Mouse (Mus musculus) heart, embryonic 14.5 days (tissue): ENCODE results near the gene Syne3. TPM values are rescaled to one million over a fixed set of nuclear protein-coding genes. Genes with fewer than 3 reads are reported as not detected.

Source experiments
- ATAC-seq: fragments of 200-750 bp; cut with Nextera tagmentation; 2 replicates; pipeline ENCODE4 v1.8.0; 2017; ENCODE audit warnings: low read depth, moderate TSS enrichment; ENCODE audit not compliant: insufficient number of reproducible peaks, insufficient read depth, low FRiP score
- H3K27ac ChIP-seq, 2 experiments: fragments of 200-500 bp in 1 of 2; fragments of 300-500 bp in 1 of 2; sonication (generic) in 1 of 2; replicated peaks in 1 of 2; 2 replicates each; pipeline ENCODE4 v1.5.1; 2012 to 2014; ENCODE audit warnings: low read depth in 2 of 2, low read length in 2 of 2, control low read depth in 1 of 2, mild to moderate bottlenecking in 1 of 2, mixed read lengths in 1 of 2; ENCODE audit not compliant: control insufficient read depth in 1 of 2, insufficient read depth in 1 of 2
- H3K27me3 ChIP-seq: fragments of 300-500 bp; sonication (generic); 2 replicates; pipeline ENCODE4 v1.6.1; 2014; ENCODE audit warnings: mild to moderate bottlenecking, low read length, control low read depth; ENCODE audit not compliant: control insufficient read depth, insufficient read depth
- H3K36me3 ChIP-seq: fragments of 300-500 bp; sonication (generic); 2 replicates; pipeline ENCODE4 v1.6.1; 2014; ENCODE audit warnings: mild to moderate bottlenecking, control low read depth, low read length, mixed read lengths; ENCODE audit not compliant: control insufficient read depth, insufficient read depth
- H3K4me1 ChIP-seq, 2 experiments: fragments of 200-500 bp in 1 of 2; fragments of 300-500 bp in 1 of 2; sonication (generic) in 1 of 2; 2 replicates each; pipeline ENCODE4 v1.6.1; 2012 to 2014; ENCODE audit warnings: low read length in 2 of 2, control low read depth in 1 of 2, mixed read lengths in 1 of 2; ENCODE audit not compliant: control insufficient read depth in 2 of 2, insufficient read depth in 2 of 2
- H3K4me2 ChIP-seq: fragments of 300-500 bp; sonication (generic); 2 replicates; pipeline ENCODE4 v1.6.1; 2014; ENCODE audit warnings: mild to moderate bottlenecking, low read length
- H3K4me3 ChIP-seq, 2 experiments: fragments of 200-500 bp in 1 of 2; fragments of 300-500 bp in 1 of 2; sonication (generic) in 1 of 2; 2 replicates each; pipeline ENCODE4 v1.5.1; 2012 to 2014; ENCODE audit warnings: low read length in 2 of 2, mild to moderate bottlenecking in 2 of 2, control low read depth in 1 of 2, low read depth in 1 of 2, moderate library complexity in 1 of 2; ENCODE audit not compliant: control insufficient read depth in 1 of 2, insufficient read depth in 1 of 2
- H3K9ac ChIP-seq: fragments of 300-500 bp; sonication (generic); 2 replicates; pipeline ENCODE4 v1.6.1; 2014; ENCODE audit warnings: mild to moderate bottlenecking, low read length
- H3K9me3 ChIP-seq: fragments of 300-500 bp; sonication (generic); 2 replicates; pipeline ENCODE4 v1.6.1; 2016; ENCODE audit warnings: low read length, control low read depth; ENCODE audit not compliant: control insufficient read depth
- WGBS: fragments of 180-500 bp; shearing (Covaris S2); extraction: QIAGEN DNeasy Blood & Tissue Kit; methylation state at CpG from one replicate; pipeline ENCODE4 v1.1.7; 2014; 5-methylcytosine and 5-hydroxymethylcytosine counted together
- polyA plus RNA-seq: library from polyadenylated mRNA; unstranded; fragments of >200 nt; fragmentation: Nextera tagmentation; extraction: Ambion mirVana; gene quantifications from 2 replicates; pipeline ENCODE4 v1.2.1, GENCODE M21; 2014

The Syne3 gene
- polyA plus RNA-seq, 1 experiment from 2014 or later, result 0.93 TPM

DNA sequence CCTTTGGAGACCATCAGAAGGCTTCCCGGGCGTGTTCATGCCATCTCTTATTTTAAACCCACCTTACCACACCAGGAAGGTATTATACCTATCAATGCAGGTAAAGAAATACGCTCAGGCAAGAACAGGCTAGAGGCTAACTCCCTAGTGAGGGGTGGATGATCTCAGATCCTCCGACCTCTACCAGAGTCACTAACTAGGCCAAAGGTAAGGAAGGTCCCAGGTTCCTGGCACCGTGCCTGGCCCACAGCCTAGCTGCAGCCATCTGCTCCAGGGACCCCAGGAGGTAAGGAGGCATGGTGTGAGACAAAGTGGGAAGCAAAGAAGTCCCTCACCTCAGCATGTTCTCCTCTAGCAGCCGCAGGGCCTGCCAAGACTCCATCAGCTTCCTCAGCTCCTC lies 63.4 kb downstream of the Syne3 start:
- Histone ChIP-seq H3K4me3 (no peak overlapping the region), H3K36me3 (no peaks in the 10 kb centered on the region), H3K27ac (no peak overlapping the region), H3K4me2 (no peak overlapping the region), H3K9ac (no peak overlapping the region), H3K9me3 (no peaks in the 10 kb centered on the region), H3K4me1 (no peaks in the 10 kb centered on the region), H3K27me3 (no peaks in the 10 kb centered on the region)
- WGBS, result 87% methylated on average over 6 of the region's 6 CpGs
- no peak for ATAC-seq

DNA sequence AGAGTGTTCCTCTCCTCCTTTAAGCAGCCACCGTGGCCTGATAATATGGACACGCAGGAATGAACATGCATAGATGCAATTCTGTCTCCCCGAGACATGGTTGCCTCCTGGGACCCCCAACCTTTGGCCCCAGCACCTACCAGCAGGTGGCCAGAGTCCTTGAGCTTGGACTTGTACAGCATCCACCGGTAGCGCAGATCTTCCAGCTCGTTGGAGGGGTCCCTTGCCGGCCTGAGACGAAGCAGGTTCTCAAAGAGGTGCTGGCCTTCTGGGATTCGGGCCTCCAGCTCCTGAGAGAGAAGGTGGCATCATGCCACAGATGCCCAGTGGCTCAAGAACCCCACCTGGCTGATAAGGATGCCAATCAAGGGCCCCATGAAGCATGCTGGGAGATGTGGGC lies 69.1 kb downstream of the Syne3 start:
- WGBS, result 72% methylated on average over 9 of the region's 9 CpGs
- no peak overlapping the region for H3K4me3 ChIP-seq
- H3K27ac ChIP-seq, result no peak overlapping the region
- no peaks in the 10 kb centered on the region for H3K27me3 ChIP-seq
- peaks cover 5% of the 10 kb centered on the region for H3K9me3 ChIP-seq
- no peak overlapping the region for H3K9ac ChIP-seq
- no peaks in the 10 kb centered on the region for H3K4me1 ChIP-seq
- H3K4me2 ChIP-seq, result no peak overlapping the region
- ATAC-seq, result no peak
- no peaks in the 10 kb centered on the region for H3K36me3 ChIP-seq

DNA sequence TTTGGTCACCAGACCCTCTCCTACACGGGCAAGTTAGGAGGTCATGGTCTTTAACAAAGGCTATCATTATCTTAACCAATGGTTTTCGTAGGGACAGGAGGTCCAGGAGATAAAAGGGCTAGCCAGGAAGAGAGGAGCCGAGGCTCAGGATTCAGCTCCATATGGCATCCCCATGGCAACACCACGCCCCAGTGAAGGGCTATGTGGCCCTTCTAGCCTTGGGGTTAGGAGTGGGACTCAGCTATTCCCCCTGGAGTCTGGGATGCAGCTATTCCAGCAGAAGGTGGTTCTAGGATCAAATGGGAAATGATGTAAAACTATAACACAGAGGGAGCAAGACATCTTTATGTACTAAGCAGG lies 69.6 kb downstream of the Syne3 start:
- Histone ChIP-seq H3K4me2 (no peak overlapping the region), H3K36me3 (no peaks in the 10 kb centered on the region), H3K9ac (no peak overlapping the region), H3K27me3 (no peaks in the 10 kb centered on the region), H3K4me1 (no peaks in the 10 kb centered on the region), H3K4me3 (no peak overlapping the region), H3K9me3 (peaks cover 5% of the 10 kb centered on the region), H3K27ac (no peak overlapping the region)
- ATAC-seq, result no peak
- 8% methylated on average over 4 of the region's 4 CpGs for whole genome bisulfite sequencing

DNA sequence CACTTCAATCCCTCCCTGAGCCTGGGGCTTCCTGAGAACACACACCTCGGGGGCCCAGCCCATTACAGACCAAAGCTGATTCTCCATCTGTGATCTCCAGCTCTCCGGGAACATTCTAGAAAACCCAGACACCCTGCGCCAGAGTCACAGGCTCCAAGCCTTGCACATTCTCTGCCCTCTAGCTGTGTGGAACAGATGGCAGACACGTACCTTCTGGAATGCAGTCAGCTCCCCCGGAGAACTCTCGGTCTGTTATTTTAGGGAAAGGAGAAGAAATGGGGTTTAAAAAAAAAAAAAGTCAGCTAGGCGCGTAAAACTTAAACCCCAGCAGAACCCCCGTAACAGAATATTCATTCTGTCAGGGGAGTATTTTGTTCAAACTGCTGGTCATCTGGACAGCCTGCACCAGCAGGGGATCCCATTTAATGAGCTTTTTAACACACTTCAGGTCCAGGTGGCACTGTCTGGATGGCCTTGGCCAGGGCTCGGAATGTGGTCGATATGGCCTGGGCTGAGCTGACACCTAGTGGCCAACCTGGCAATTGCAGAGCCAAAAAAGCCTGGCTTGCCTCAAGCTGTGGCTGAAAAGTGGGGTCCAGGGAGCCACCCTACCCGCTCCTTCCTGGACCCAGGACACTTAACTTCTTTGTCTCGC lies 70.1 kb downstream of the Syne3 start:
- Histone ChIP-seq H3K4me2 (no peak overlapping the region), H3K9ac (no peak overlapping the region), H3K4me3 (no peak overlapping the region), H3K27ac (no peak overlapping the region), H3K36me3 (no peaks in the 10 kb centered on the region), H3K9me3 (peaks cover 5% of the 10 kb centered on the region), H3K4me1 (no peaks in the 10 kb centered on the region), H3K27me3 (no peaks in the 10 kb centered on the region)
- WGBS, result 33% methylated on average over 13 of the region's 13 CpGs
- ATAC-seq, result no peak

DNA sequence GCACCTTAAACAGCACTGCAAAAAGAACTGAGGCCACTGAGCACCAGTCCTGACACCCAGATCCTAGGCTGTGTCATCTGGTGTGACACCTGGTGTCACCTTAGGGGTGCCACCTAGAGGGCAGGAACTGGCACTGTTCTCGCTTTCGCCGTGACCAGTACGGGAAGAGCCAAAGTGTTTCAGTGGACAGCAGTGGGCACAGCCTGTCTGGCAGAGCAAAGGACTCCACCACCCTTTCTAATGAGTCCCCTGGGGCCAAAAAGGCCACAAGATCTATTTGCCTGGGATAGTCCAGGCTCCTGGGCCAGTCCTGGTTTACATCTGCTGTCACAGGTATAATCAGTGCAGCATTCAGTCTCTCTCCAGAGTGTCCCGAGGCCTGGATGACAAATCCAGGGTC lies 70.7 kb downstream of the Syne3 start:
- no peak overlapping the region for H3K4me2 ChIP-seq
- peaks cover 5% of the 10 kb centered on the region for H3K9me3 ChIP-seq
- 55% methylated on average over 5 of the region's 5 CpGs for WGBS
- no peaks in the 10 kb centered on the region for H3K27me3 ChIP-seq
- no peak overlapping the region for H3K4me3 ChIP-seq
- no peaks in the 10 kb centered on the region for H3K4me1 ChIP-seq
- H3K27ac ChIP-seq, result no peak overlapping the region
- no peaks in the 10 kb centered on the region for H3K36me3 ChIP-seq
- H3K9ac ChIP-seq, result no peak overlapping the region
- ATAC-seq, result no peak

DNA sequence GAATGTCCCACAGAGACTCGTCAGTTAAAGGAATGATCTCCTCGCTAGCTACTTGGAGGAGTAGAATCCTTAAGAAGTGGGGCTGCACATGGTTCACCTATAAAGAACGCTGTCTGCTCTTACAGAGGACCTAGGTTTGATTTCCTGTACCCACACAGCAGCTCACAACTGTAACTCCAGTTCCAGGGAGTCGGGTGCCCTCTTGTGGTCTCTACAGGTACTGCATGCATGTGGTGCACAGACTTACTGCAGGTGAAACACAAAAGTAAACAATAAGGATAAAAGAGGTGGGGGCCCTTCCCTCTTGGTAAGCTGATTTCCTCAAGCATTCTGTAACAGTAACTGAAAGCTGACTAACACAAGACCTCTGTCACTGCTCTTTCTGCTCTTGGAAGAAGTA lies 73.4 kb downstream of the Syne3 start:
- Histone ChIP-seq H3K9ac (no peak overlapping the region), H3K4me3 (no peak overlapping the region), H3K9me3 (peaks cover 5% of the 10 kb centered on the region), H3K27me3 (no peaks in the 10 kb centered on the region), H3K36me3 (no peaks in the 10 kb centered on the region), H3K27ac (no peak overlapping the region), H3K4me1 (no peaks in the 10 kb centered on the region), H3K4me2 (no peak overlapping the region)
- ATAC-seq, result no peak
- WGBS, result 75% methylated on average over 4 of the region's 4 CpGs

DNA sequence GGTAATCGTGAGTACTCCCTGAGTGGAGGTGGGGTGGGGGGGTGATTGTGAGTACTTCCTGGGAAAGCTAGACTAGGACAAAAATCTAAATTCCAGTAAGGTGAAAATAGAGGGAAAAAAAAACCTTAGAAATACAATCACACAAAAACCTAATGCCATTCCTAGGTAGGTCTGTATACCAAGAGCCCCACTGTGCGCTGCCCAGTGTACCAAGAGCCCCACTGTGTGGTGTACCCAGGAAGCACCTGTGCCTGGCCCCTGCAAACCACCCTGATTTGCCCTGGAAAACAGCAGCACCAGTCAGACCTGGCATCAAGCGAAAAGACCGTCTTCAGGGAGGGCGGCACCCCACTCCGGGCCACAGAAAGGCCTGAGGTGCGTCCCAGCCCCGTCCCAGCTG lies 74.5 kb downstream of the Syne3 start:
- peaks cover 5% of the 10 kb centered on the region for H3K9me3 ChIP-seq
- H3K4me3 ChIP-seq, result no peak overlapping the region
- no peak for ATAC-seq
- no peak overlapping the region for H3K9ac ChIP-seq
- no peak overlapping the region for H3K27ac ChIP-seq
- 93% methylated on average over 8 of the region's 8 CpGs for WGBS
- no peaks in the 10 kb centered on the region for H3K4me1 ChIP-seq
- no peaks in the 10 kb centered on the region for H3K27me3 ChIP-seq
- no peaks in the 10 kb centered on the region for H3K36me3 ChIP-seq
- no peak overlapping the region for H3K4me2 ChIP-seq

DNA sequence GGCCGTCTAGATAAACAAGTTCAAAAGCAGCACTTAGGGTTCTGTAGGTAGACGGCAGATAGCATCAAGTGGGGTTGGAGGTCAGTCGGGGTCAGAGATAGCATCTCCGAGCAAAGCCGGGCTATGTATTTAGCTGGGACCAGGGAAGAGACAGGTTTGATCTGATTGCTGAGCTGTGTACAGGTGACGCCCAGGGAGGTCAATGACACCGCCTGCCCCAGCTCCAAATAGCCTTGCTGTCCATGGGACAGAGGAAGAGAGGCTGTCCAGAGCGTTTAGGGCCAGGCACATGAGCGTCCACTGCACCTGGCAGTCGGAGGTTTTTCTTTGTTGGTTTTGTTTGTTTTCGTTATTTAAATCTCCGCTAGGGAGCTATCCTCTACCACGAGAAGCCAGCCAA lies 75.8 kb downstream of the Syne3 start:
- Histone ChIP-seq H3K9me3 (peaks cover 5% of the 10 kb centered on the region), H3K4me2 (no peak overlapping the region), H3K27ac (no peak overlapping the region), H3K4me3 (no peak overlapping the region), H3K9ac (no peak overlapping the region), H3K36me3 (no peaks in the 10 kb centered on the region), H3K4me1 (no peaks in the 10 kb centered on the region), H3K27me3 (no peaks in the 10 kb centered on the region)
- WGBS, result 60% methylated on average over 13 of the region's 13 CpGs
- ATAC-seq, result no peak
